Mouse (Mus musculus): ENCODE measurements around the gene Mapkap1. TPM values are rescaled to one million over a fixed set of nuclear protein-coding genes. Genes with fewer than 3 reads are reported as not detected.

The Mapkap1 gene
- polyA plus RNA-seq, 2 experiments: 14.9 to 25.5 TPM

DNA sequence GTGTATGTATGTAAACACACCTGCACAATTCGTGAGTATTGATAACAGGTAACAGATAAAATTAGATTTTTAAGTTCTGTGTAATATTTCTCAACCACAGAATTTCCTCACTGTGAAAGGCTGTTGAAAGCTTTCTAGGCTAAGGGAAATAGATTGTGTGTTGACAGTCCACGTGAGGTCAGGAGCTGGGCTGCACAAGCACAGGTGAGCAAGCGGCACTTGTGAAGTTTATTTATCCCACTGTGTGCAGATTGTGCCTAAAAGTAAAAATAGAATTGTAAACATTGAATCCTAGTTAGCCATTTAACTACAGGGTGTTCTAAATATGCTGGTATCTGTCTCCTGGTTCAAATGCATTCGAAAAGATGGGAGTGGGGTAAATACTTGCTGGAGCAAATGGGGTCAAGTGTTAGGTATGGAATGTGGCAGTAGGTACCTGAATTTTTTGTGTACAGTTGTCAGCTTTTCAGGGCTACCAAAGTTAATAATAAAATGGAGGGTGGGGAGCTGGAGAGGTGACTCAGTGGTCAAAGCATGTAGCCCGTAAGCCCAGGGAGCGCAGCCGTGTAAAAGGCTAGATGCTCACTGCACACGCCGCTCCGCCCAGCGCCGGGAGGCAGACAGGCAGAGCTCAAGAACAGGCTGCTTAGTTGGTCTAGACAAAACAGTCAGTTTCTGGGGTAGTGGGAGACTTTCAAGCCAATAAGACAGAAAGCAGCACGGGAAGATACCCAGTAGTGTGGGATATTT, 138.2 kb downstream of the Mapkap1 start:
- WGBS (ENCODE audit: insufficient replicate concordance): 76% methylated on average over 13 of the region's 13 CpGs

DNA sequence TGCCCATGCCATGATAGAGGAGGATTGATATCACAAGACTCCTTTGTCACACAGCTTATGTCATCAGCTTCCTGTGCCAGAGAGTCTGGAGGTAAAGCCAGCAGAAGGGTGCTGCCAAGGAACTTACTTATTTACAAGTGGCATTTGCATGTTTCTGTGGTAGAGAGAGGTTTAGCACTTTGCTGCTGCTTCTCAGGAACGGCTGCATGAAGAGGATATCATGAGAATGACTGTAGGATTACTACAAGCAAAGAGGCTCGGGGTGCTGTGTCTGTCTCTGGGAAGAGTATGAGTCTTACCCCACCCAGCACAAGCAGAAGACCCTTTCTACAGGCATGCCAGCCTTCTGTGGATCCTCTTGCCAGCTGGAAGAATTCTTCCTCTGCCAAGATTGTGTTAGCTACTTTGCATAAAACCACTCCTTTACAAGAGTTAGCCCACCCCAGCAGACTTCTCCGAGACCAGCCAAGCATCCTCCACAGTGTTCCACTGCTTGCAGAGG, 139.7 kb downstream of the Mapkap1 start:
- Histone ChIP-seq H3K27me3 (ENCODE audit: control insufficient read depth, insufficient read depth, low read length) (no peaks in the 10 kb centered on the region), H3K4me2 (ENCODE audit: low read depth) (no peak overlapping the region), H3K4me3 (ENCODE audit: insufficient read depth in 1 of 2, low read depth in 2 of 2, low read length in 2 of 2) (no peak overlapping the region), H3K27ac (no peak overlapping the region), H3K4me1 (replicated peaks; ENCODE audit: control insufficient read depth in 2 of 2, insufficient read depth in 2 of 2, low read length in 1 of 2) (no peaks in the 10 kb centered on the region; a peak in 1 of 4 replicates), H3K36me3 (replicated peaks; ENCODE audit: control insufficient read depth, insufficient read depth, low read depth) (no peaks in the 10 kb centered on the region), H3K9me3 (ENCODE audit: control insufficient read depth, low read length) (no peaks in the 10 kb centered on the region), H3K9ac (replicated peaks) (no peak overlapping the region)
- ATAC-seq (ENCODE audit: insufficient read depth) (no peak), DNase-seq (ENCODE audit: low read depth in 3 of 3, low spot score in 3 of 3) (no peak)
- TF ChIP-seq CTCF (IDR thresholded peaks at IDR 0.05; ENCODE audit: low read depth) (no peak), EP300 (IDR thresholded peaks at IDR 0.05; ENCODE audit: low read depth) (no peak)
- WGBS (ENCODE audit: insufficient replicate concordance): 69% methylated on average over 3 of the region's 3 CpGs

More for the DNA sequence above, 138.2 kb downstream of the Mapkap1 start:
- Histone ChIP-seq H3K36me3 (replicated peaks; ENCODE audit: control insufficient read depth, insufficient read depth, low read depth) (no peaks in the 10 kb centered on the region), H3K4me1 (replicated peaks; ENCODE audit: control insufficient read depth in 2 of 2, insufficient read depth in 2 of 2, low read length in 1 of 2) (no peaks in the 10 kb centered on the region; a peak in 1 of 4 replicates), H3K4me3 (ENCODE audit: insufficient read depth in 1 of 2, low read depth in 2 of 2, low read length in 2 of 2) (no peak overlapping the region), H3K27me3 (ENCODE audit: control insufficient read depth, insufficient read depth, low read length) (no peaks in the 10 kb centered on the region), H3K4me2 (ENCODE audit: low read depth) (no peak overlapping the region), H3K9ac (replicated peaks) (no peak overlapping the region), H3K9me3 (ENCODE audit: control insufficient read depth, low read length) (no peaks in the 10 kb centered on the region), H3K27ac (no peak overlapping the region)
- DNase-seq (ENCODE audit: low read depth in 3 of 3, low spot score in 3 of 3) (no peak), ATAC-seq (ENCODE audit: insufficient read depth) (no peak)
- TF ChIP-seq CTCF (IDR thresholded peaks at IDR 0.05; ENCODE audit: low read depth) (no peak), EP300 (IDR thresholded peaks at IDR 0.05; ENCODE audit: low read depth) (no peak)

DNA sequence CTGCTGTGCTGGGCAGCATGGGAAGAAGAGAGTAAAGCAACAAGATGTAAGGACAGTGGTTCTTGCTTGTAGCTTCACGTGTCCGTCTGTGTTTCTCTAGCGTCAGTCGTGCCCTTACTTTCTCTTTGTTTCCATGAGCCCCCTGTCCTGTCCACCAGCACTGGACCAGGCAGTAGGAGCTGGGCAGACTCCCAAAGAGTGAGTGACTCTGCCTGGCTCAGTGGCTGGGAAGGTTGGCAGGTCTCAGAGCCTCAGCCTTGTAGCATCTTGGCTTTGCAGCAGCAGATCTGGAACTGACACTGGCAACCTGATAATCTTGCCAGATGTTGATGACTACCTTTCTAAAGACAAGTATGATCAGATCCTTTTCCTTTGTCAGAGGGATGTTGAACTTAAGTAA, 140.9 kb downstream of the Mapkap1 start:
- Histone ChIP-seq H3K4me2 (ENCODE audit: low read depth) (no peak overlapping the region), H3K4me3 (ENCODE audit: insufficient read depth in 1 of 2, low read depth in 2 of 2, low read length in 2 of 2) (no peak overlapping the region), H3K4me1 (replicated peaks; ENCODE audit: control insufficient read depth in 2 of 2, insufficient read depth in 2 of 2, low read length in 1 of 2) (peaks cover 0 to 2% of the 10 kb centered on the region in 2 experiments; a peak in 2 of 4 replicates), H3K9ac (replicated peaks) (no peak overlapping the region), H3K36me3 (replicated peaks; ENCODE audit: control insufficient read depth, insufficient read depth, low read depth) (no peaks in the 10 kb centered on the region), H3K27ac (no peak overlapping the region), H3K9me3 (ENCODE audit: control insufficient read depth, low read length) (no peaks in the 10 kb centered on the region), H3K27me3 (ENCODE audit: control insufficient read depth, insufficient read depth, low read length) (no peaks in the 10 kb centered on the region)
- 85% methylated on average over 4 of the region's 4 CpGs for WGBS (ENCODE audit: insufficient replicate concordance)
- TF ChIP-seq EP300 (IDR thresholded peaks at IDR 0.05; ENCODE audit: low read depth) (no peak), CTCF (IDR thresholded peaks at IDR 0.05; ENCODE audit: low read depth) (no peak)
- no peak for DNase-seq (ENCODE audit: low read depth in 3 of 3, low spot score in 3 of 3)
- ATAC-seq (ENCODE audit: insufficient read depth): no peak

DNA sequence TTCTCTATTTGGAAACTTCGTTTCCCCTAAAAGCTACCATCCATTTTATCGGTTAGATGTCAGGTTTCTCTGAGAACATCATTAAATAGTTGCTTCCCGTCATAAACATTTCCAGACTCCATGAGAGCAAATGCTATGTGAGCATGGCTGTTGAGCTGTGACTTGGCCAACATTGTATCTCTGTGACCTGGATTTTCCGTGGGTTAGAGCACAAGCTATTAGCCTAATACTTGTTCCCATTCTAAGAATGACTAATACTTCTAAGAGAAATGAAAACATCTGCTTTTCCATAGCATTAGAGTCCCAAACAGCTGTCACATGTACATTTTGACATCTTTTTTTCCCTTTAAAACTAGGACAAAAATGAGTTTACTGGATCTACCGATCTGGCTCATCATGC, 142.4 kb downstream of the Mapkap1 start:
- Histone ChIP-seq H3K4me2 (ENCODE audit: low read depth) (no peak overlapping the region), H3K27me3 (ENCODE audit: control insufficient read depth, insufficient read depth, low read length) (no peaks in the 10 kb centered on the region), H3K9me3 (ENCODE audit: control insufficient read depth, low read length) (no peaks in the 10 kb centered on the region), H3K4me3 (ENCODE audit: insufficient read depth in 1 of 2, low read depth in 2 of 2, low read length in 2 of 2) (no peak overlapping the region), H3K36me3 (replicated peaks; ENCODE audit: control insufficient read depth, insufficient read depth, low read depth) (no peaks in the 10 kb centered on the region), H3K9ac (replicated peaks) (no peak overlapping the region), H3K27ac (no peak overlapping the region), H3K4me1 (replicated peaks; ENCODE audit: control insufficient read depth in 2 of 2, insufficient read depth in 2 of 2, low read length in 1 of 2) (peaks cover 2 to 7% of the 10 kb centered on the region in 2 experiments; a peak in 2 of 4 replicates)
- 72% methylated on average over 5 of the region's 5 CpGs for WGBS (ENCODE audit: insufficient replicate concordance)
- no peak for DNase-seq (ENCODE audit: low read depth in 3 of 3, low spot score in 3 of 3)
- TF ChIP-seq EP300 (IDR thresholded peaks at IDR 0.05; ENCODE audit: low read depth): no peak
- TF ChIP-seq CTCF (IDR thresholded peaks at IDR 0.05; ENCODE audit: low read depth): no peak
- ATAC-seq (ENCODE audit: insufficient read depth): no peak

- no peaks in the 10 kb centered on the region for H3K9me3 ChIP-seq (ENCODE audit: control insufficient read depth, low read length)
- H3K27ac ChIP-seq: no peak overlapping the region
- H3K4me3 ChIP-seq (ENCODE audit: insufficient read depth in 1 of 2, low read depth in 2 of 2, low read length in 2 of 2): no peak overlapping the region
- H3K4me1 ChIP-seq (replicated peaks; ENCODE audit: control insufficient read depth in 2 of 2, insufficient read depth in 2 of 2, low read length in 1 of 2): peaks cover 2 to 8% of the 10 kb centered on the region in 2 experiments; a peak in 2 of 4 replicates
- no peaks in the 10 kb centered on the region for H3K27me3 ChIP-seq (ENCODE audit: control insufficient read depth, insufficient read depth, low read length)
- WGBS (ENCODE audit: insufficient replicate concordance): 72% methylated on average over 7 of the region's 7 CpGs
- TF ChIP-seq CTCF (IDR thresholded peaks at IDR 0.05; ENCODE audit: low read depth) (no peak), EP300 (IDR thresholded peaks at IDR 0.05; ENCODE audit: low read depth) (no peak)
- DNase-seq (ENCODE audit: low read depth in 3 of 3, low spot score in 3 of 3) (no peak), ATAC-seq (ENCODE audit: insufficient read depth) (no peak)
- H3K9ac ChIP-seq (replicated peaks): no peak overlapping the region
- H3K4me2 ChIP-seq (ENCODE audit: low read depth): no peak overlapping the region
- H3K36me3 ChIP-seq (replicated peaks; ENCODE audit: control insufficient read depth, insufficient read depth, low read depth): no peaks in the 10 kb centered on the region
Observed at GRCm38 (mm10) chr2:34549469-34549868, 142.9 kb downstream of the Mapkap1 start.

Data from liver, embryonic 14.5 days (tissue).